Mouse (Mus musculus): ENCODE data around the gene Muc1. TPM values are rescaled to one million over a fixed set of nuclear protein-coding genes. Genes with fewer than 3 reads are reported as not detected.

Gene Muc1
- polyA plus RNA-seq, 1 experiment from 2014 or later: 1.0 TPM

DNA sequence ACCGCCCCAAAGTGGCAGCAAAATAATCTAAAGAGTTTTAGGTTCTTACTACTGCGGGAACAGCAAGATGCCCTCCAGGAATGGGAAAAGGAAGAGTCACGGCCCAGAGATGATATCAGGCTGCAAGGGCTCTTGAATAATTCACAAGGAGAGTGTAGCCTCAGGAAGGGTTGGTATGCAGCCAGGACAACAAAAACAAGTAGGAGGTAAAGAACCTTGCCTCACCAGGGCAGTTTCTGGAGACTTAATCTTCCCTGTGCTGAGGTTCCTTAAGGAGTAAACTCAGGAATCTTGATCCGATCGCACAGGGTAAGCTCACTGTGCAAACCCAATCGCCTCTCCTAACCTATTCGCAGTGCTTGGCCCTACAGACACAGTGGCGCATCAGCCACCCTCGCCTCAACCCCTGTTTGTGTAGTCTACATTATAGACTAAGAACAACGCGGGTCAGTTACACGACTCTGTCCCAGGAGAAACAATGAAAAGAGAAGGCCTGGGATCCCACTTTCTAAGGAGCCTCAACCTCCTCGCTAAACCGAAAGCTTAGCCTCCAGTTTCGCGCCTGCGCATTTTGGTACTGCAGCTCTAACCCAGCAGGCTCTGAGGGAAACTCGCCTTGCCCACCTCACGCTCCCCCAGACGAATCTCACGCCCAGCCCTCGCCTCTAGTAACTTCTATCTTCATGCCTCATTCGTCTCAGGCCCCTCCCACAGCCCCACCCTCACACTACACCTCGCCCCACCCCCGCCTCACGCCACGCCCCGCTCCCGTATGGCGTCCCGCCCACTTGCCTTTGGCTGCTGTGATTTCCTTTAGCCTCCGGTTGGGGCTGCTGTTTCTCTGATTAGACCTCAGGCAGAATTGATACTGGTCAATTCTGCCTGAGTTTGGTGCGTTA is 32.6 kb upstream of the Muc1 start:
- peaks cover 13% of the 10 kb centered on the region for H3K4me1 ChIP-seq (replicated peaks)
- WGBS: 8% methylated on average over 33 of the region's 33 CpGs
- no peaks in the 10 kb centered on the region for H3K27me3 ChIP-seq
- peak; percentile 98 for ATAC-seq (ENCODE audit: low read depth)
- H3K9me3 ChIP-seq: no peaks in the 10 kb centered on the region
- H3K4me3 ChIP-seq: peak overlapping the region; percentile 41
- H3K27ac ChIP-seq (replicated peaks): peak overlapping the region; percentile 82
- peak overlapping the region; percentile 64 for H3K4me2 ChIP-seq
- H3K36me3 ChIP-seq: no peaks in the 10 kb centered on the region
- H3K9ac ChIP-seq: peak overlapping the region; percentile 72

DNA sequence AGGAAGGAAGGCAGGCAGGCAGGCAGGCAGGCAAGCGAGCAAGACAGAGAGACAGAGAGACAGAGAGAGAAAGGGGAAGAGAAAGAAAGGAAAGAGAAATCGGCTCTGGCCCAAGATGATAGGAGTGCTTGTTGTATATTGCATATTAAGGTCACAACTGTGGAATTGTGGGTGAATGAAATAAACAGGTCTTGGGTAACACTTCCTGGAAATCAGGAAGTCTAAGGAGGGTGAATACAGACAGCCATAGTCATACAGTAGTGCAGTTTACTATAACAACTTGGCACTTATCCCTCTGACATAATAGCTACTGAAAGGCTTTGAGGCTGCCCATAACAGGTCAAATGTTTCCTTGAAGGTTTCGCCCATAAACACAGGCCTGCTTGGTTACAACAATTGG is 29.0 kb upstream of the Muc1 start:
- Histone ChIP-seq H3K9ac (no peak overlapping the region), H3K9me3 (no peaks in the 10 kb centered on the region), H3K27me3 (no peaks in the 10 kb centered on the region), H3K4me3 (no peak overlapping the region), H3K4me1 (replicated peaks) (peaks cover 24% of the 10 kb centered on the region), H3K36me3 (peaks cover 10% of the 10 kb centered on the region), H3K4me2 (no peak overlapping the region), H3K27ac (replicated peaks) (no peak overlapping the region)
- ATAC-seq (ENCODE audit: low read depth): no peak
- WGBS: 85% methylated on average over 3 of the region's 3 CpGs

DNA sequence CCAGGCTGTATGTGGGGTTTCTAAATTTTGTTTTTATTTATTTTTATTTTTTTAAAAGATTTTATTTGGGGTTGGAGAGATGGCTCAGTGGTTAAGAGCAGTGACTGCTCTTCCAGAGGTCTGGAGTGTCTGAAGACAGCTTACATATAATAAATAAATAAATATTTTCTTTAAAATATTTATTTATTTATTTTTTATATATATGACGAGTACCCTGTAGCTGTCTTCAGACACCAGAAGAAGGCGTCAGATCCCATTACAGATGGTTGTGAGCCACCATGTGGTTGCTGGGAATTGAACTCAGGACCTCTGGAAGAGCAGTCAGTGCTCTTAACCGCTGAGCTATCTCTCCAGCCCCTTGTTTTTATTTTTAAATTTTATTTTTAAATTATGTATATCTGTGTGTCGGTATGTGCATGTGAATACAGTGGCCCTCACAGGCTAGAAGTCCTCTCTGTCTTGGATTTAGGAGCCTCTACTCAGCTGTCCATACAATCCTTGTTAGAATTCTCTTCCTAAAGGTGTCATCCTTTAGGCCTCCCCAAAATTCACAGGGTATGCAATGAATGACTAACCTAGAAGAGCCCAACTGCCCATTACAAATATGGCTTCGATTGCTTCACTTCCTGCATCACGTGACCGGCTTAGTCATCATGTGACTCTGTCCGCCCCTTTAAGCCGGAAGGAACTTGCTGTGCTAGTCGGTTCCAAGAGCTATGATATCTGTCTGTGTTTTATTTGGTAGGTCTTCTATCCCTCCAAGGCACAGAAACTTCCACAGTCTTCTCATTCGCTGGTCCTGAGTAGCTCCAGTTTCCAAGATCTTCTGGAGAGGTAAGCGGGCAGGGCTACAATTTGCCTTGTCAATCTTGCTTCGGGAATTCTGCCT is 26.4 kb upstream of the Muc1 start, which contains the start of gene Gba:
Gene Gba, plus strand, starts transcription at position 676 of the 889 bp plus-strand sequence.
- H3K9me3 ChIP-seq: no peaks in the 10 kb centered on the region
- ATAC-seq (ENCODE audit: low read depth): peak; percentile 82
- no peaks in the 10 kb centered on the region for H3K27me3 ChIP-seq
- H3K36me3 ChIP-seq: peaks cover 37% of the 10 kb centered on the region
- WGBS: 26% methylated on average over 13 of the region's 13 CpGs
- peaks cover 11% of the 10 kb centered on the region for H3K4me1 ChIP-seq (replicated peaks)
- H3K4me2 ChIP-seq: peak within 1 kb of the TSS; percentile 73
- peak within 1 kb of the TSS; percentile 76 for H3K9ac ChIP-seq
- H3K27ac ChIP-seq (replicated peaks): no peak within 1 kb of the TSS
- peak within 1 kb of the TSS; percentile 54 for H3K4me3 ChIP-seq

DNA sequence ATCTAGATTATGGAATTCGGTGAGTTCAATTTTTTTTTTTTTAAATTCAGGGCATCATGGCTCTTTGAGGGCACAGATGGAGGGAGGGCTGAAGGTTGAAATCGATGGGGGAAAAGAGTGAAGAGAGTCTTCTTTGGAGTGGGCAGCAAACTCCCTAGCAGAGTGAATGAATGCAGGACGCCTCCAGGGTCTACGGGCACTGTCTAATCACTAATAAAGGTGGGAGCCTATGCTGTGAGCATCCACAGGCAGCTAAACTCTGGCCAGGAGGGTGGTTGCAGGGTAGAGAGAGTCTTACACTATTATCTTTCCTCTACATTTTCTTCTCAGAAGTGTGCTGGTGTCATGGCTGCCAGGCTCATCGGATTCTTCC is 25.7 kb upstream of the Muc1 start:
- peak overlapping the region; percentile 54 for H3K4me3 ChIP-seq
- peak; percentile 47; the same call in 1 of the 2 replicates for ATAC-seq (ENCODE audit: low read depth)

DNA sequence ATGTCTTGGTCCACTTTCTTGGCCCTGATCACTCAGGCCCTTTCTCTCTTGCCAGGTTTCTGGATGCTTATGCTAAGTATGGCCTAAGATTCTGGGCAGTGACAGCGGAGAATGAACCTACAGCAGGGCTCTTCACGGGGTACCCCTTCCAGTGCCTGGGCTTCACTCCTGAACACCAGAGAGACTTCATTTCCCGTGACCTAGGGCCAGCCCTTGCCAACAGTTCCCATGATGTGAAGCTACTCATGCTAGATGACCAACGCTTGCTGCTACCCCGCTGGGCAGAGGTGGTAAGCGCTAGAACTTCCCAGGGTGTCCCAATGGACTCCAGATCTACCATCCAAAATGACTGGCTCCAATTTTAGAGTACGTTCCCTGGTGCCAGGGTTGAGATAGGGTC is 22.8 kb upstream of the Muc1 start:
- no peak overlapping the region for H3K4me3 ChIP-seq
- H3K27me3 ChIP-seq: no peaks in the 10 kb centered on the region
- no peak overlapping the region for H3K27ac ChIP-seq (replicated peaks)
- no peak overlapping the region for H3K9ac ChIP-seq
- peaks cover 73% of the 10 kb centered on the region for H3K36me3 ChIP-seq
- peaks cover 11% of the 10 kb centered on the region for H3K4me1 ChIP-seq (replicated peaks)
- ATAC-seq (ENCODE audit: low read depth): no peak
- 93% methylated on average over 7 of the region's 7 CpGs for WGBS
- H3K4me2 ChIP-seq: no peak overlapping the region
- no peaks in the 10 kb centered on the region for H3K9me3 ChIP-seq

More for the DNA sequence above, 25.7 kb upstream of the Muc1 start:
- H3K9ac ChIP-seq: peak overlapping the region; percentile 76
- peaks cover 43% of the 10 kb centered on the region for H3K36me3 ChIP-seq
- peak overlapping the region; percentile 73 for H3K4me2 ChIP-seq
- peaks cover 11% of the 10 kb centered on the region for H3K4me1 ChIP-seq (replicated peaks)
- no peak overlapping the region for H3K27ac ChIP-seq (replicated peaks)
- H3K9me3 ChIP-seq: no peaks in the 10 kb centered on the region
- H3K27me3 ChIP-seq: no peaks in the 10 kb centered on the region
- 33% methylated on average over 5 of the region's 5 CpGs for WGBS

DNA sequence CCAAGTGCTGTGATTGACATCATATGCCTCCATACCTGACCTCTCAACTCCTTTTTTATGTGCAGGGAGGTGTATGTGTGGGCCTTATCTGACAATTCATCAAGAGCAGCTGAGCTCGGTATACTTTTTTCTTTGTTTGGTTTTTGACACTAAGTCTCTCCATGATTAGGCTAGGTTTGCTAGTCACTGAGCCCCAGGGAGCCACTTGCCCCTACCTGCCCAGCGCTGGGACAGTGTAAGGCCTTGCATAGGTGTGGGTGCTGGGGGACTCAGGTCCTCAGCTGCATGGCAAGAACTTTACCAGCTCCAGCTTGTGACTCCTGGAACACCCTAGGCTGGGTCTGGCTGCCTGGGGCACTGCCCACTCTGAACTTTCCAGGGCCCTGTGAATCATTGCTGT is 22.2 kb upstream of the Muc1 start:
- H3K4me1 ChIP-seq (replicated peaks): peaks cover 14% of the 10 kb centered on the region
- no peak overlapping the region for H3K4me2 ChIP-seq

DNA sequence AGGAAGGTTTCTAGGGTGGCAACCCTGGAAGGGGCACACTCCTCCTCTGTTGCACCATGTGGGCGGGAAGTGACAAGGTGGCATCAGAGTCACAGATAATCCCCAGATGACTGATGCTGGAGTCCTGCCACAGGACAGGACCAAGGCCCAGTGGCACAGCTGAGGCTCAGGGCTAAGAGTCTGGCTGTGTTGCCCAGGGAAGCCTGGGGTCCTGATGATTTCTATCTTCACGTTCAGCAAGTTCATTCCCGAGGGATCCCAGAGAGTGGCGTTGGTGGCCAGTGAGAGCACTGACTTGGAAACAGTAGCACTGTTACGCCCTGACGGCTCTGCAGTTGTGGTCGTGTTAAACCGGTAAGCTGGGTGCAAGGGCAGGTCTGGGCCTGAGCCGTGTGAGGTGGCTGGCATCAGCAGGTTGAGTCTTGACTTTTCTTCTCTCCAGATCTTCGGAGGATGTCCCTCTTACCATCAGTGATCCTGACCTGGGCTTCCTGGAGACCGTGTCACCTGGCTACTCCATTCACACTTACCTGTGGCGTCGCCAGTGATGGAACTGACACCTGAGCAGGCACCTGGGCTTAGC is 20.7 kb upstream of the Muc1 start:
- Histone ChIP-seq H3K4me2 (no peak overlapping the region), H3K27ac (replicated peaks) (no peak overlapping the region), H3K27me3 (no peaks in the 10 kb centered on the region), H3K4me1 (replicated peaks) (peaks cover 25% of the 10 kb centered on the region), H3K9me3 (no peaks in the 10 kb centered on the region), H3K36me3 (peaks cover 73% of the 10 kb centered on the region), H3K9ac (no peak overlapping the region), H3K4me3 (no peak overlapping the region)
- no peak for ATAC-seq (ENCODE audit: low read depth)
- WGBS: 93% methylated on average over 13 of the region's 13 CpGs

More for the DNA sequence above, 22.2 kb upstream of the Muc1 start:
- no peak overlapping the region for H3K9ac ChIP-seq
- H3K4me3 ChIP-seq: no peak overlapping the region
- WGBS: 94% methylated on average over 2 of the region's 2 CpGs
- H3K27ac ChIP-seq (replicated peaks): no peak overlapping the region
- no peak for ATAC-seq (ENCODE audit: low read depth)
- no peaks in the 10 kb centered on the region for H3K27me3 ChIP-seq
- H3K9me3 ChIP-seq: no peaks in the 10 kb centered on the region
- H3K36me3 ChIP-seq: peaks cover 73% of the 10 kb centered on the region

DNA sequence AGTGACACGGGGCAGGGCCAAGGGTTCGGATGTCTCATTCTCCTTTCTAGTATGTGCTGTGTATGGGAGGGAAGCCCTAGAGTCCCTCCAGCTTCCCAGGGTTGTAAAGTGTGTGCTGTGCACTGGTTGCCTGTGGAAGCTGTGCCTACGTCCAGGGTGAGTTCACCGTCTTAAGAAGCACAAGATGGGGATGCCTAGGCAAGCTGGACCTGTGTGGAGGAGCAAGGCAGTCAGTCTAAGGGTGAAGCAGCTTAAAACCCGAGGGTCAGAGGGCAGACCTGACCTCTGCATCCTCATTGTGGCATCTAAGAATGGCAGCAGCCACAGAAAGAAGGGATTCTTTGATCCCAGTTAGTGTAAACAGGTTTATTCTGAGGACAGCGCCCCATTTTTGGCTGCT is 20.1 kb upstream of the Muc1 start:
- no peaks in the 10 kb centered on the region for H3K27me3 ChIP-seq
- H3K9me3 ChIP-seq: no peaks in the 10 kb centered on the region
- H3K4me3 ChIP-seq: no peak overlapping the region
- 89% methylated on average over 6 of the region's 6 CpGs for WGBS
- peaks cover 23% of the 10 kb centered on the region for H3K4me1 ChIP-seq (replicated peaks)
- H3K9ac ChIP-seq: no peak overlapping the region
- no peak overlapping the region for H3K27ac ChIP-seq (replicated peaks)
- no peak overlapping the region for H3K4me2 ChIP-seq
- H3K36me3 ChIP-seq: peaks cover 73% of the 10 kb centered on the region
- ATAC-seq (ENCODE audit: low read depth): no peak

DNA sequence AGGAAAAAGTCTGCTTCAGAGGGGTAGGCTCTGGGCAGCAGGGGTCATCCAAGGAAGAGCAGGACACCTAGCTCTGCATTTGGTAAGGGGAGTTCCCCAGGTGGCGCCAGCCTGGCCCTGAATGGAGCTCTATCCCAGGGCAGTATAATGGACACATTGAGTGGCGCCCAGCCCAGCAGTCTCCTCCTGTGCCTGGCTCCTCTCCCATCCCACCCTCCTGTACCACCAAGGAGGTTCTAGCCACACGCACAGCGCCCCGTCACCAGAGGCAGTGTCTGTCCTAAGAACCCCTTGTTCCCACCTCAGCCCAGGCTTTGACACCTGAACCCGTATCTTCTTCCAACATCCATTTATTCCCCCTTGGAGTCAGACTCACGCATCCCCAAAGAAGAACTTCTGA is 19.1 kb upstream of the Muc1 start:
- Histone ChIP-seq H3K9me3 (no peaks in the 10 kb centered on the region), H3K9ac (no peak overlapping the region), H3K4me3 (no peak overlapping the region), H3K4me1 (replicated peaks) (peaks cover 24% of the 10 kb centered on the region), H3K36me3 (peaks cover 63% of the 10 kb centered on the region), H3K27me3 (no peaks in the 10 kb centered on the region), H3K4me2 (no peak overlapping the region), H3K27ac (replicated peaks) (no peak overlapping the region)
- 89% methylated on average over 7 of the region's 7 CpGs for WGBS
- ATAC-seq (ENCODE audit: low read depth): no peak

DNA sequence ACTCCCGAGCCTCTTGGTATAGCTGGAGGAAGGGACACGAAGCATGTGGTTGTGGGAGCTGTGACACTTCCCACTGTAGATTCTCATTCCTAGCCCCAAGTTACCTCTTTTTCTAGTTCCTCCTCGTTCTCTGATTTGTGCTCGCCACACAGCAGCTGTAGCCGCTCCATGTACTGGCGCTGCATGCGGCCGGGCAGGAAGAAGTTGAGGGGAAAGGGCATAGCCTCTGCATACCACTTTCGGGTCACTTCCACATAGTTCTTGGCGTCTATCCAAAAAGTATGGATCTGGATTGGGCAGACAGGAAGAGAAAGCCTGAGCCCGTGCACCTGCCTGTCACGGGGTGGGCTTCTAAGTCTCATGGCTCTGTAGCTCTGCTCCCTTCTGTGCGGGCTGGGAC is 18.7 kb upstream of the Muc1 start:
- WGBS: 88% methylated on average over 13 of the region's 13 CpGs
- no peak overlapping the region for H3K9ac ChIP-seq

DNA sequence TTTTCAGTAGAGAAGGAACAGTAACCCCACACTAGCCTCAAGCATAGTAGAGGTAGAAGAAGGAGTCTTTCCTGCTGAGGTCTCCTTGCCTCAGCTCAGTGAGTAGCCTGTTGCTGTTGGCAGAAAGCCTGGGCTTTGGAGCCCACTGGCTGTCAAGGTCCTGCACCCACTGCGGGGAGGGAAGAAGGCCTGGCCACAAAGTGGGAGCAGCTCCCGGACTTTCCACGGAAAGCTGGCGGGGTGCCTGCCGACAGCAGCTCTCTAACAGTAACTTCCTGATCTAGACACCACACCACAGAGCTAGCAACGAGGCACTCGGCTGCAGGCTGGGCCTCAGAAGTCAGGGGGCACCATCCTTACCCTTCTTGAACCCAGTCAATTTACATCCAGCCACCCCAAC is 18.1 kb upstream of the Muc1 start:
- Histone ChIP-seq H3K4me1 (replicated peaks) (peaks cover 34% of the 10 kb centered on the region), H3K4me3 (no peak overlapping the region), H3K9ac (no peak overlapping the region), H3K36me3 (peaks cover 53% of the 10 kb centered on the region), H3K9me3 (no peaks in the 10 kb centered on the region), H3K27ac (replicated peaks) (no peak overlapping the region), H3K4me2 (no peak overlapping the region), H3K27me3 (no peaks in the 10 kb centered on the region)
- 77% methylated on average over 7 of the region's 7 CpGs for WGBS
- no peak for ATAC-seq (ENCODE audit: low read depth)

More for the DNA sequence above, 18.7 kb upstream of the Muc1 start:
- no peaks in the 10 kb centered on the region for H3K9me3 ChIP-seq
- H3K27me3 ChIP-seq: no peaks in the 10 kb centered on the region
- peaks cover 29% of the 10 kb centered on the region for H3K4me1 ChIP-seq (replicated peaks)
- H3K36me3 ChIP-seq: peaks cover 59% of the 10 kb centered on the region
- no peak overlapping the region for H3K4me2 ChIP-seq
- no peak overlapping the region for H3K27ac ChIP-seq (replicated peaks)
- H3K4me3 ChIP-seq: no peak overlapping the region
- ATAC-seq (ENCODE audit: low read depth): no peak
